Mouse (Mus musculus) G1E (cell line): ENCODE measurements around the gene Cbx1.

Experiments
- CTCF ChIP-seq: IDR thresholded peaks from 2 replicates; pipeline ENCODE4 v1.5.1; 2012; ENCODE audit warnings: low read depth, low read length, inconsistent platforms, mixed read lengths
- GATA1 ChIP-seq: IDR thresholded peaks from 2 replicates; pipeline ENCODE4 v1.6.1; 2012; ENCODE audit warnings: borderline replicate concordance, low read length, inconsistent platforms, mixed read lengths
- POLR2AphosphoS5 ChIP-seq: IDR thresholded peaks from 2 replicates; pipeline ENCODE4 v1.6.1; 2012; ENCODE audit warnings: low read depth, low read length, inconsistent platforms; ENCODE audit not compliant: insufficient replicate concordance
- TAL1 ChIP-seq: conservative IDR thresholded peaks from 2 replicates; pipeline ENCODE4 v1.6.1; 2012; ENCODE audit warnings: low read depth, low read length, inconsistent platforms, mixed read lengths

DNA sequence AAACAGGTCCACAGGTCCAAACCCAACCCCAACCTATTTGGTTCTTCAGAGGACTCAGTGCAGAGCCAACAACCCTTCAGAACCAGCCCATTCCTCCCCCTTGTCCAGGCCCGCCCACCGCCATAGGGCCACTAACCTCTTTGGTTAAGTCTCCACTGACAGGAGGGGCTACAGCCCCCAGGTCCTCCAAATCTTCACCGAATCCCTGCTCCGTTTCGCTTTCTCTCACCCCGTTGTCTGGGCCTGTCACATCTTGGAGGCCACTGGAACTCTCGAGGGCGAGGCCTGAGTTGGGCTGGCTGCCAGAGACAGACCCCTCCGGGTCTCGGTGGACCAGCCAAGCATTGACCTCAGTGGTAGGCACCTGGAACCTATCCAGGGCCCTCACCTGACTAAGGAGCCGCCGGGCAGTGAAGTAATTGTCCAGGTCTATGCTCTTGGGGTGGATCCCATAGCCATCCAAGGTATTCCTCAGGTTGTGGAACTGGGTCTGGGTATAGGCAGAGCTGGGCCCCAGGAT lies 38.2 kb downstream of the Cbx1 start:
- TF ChIP-seq CTCF (no peak), POLR2AphosphoS5 (no peak), GATA1 (no peak), TAL1 (no peak)
